Mouse (Mus musculus) C3H10T1/2 (cell line): ENCODE results near the gene Mcpt9. TPM values are rescaled to one million over a fixed set of nuclear protein-coding genes. Genes with fewer than 3 reads are reported as not detected.

Source experiments
- polyA plus RNA-seq, 2 experiments: library from polyadenylated mRNA; unstranded; fragments of >200 nt; fragmentation: generic; extraction: Trizol; gene quantifications; one replicate each; pipeline ENCODE4 v1.2.1; 2012; ENCODE audit warnings: missing spikeins in 2 of 2

Mcpt9 gene
- polyA plus RNA-seq = not detected

GRCm38 (mm10) chr14:56030395-56030794 lies at the start of gene Mcpt9:
TSS of gene Mcpt9 (minus strand) at chr14:56030495.

GRCm38 (mm10) chr14:56062213-56062612 lies 31.9 kb upstream of the Mcpt9 start, which contains the start of gene Mcpt4:
TSS of gene Mcpt4 (minus strand) at chr14:56062313.

GRCm38 (mm10) chr14:56041792-56042191 lies 11.5 kb upstream of the Mcpt9 start, which contains the start of gene Mcpt2:
TSS of gene Mcpt2 (plus strand) at chr14:56042041.

GRCm38 (mm10) chr14:56017671-56018070 lies 12.6 kb downstream of the Mcpt9 start, which contains the start of gene Mcpt1:
TSS of gene Mcpt1 (plus strand) at chr14:56017971.

Other genes starting within 250 kb of the Mcpt9 start
- not detected for gene Adcy4, start 246.4 kb downstream of the Mcpt9 start, polyA plus RNA-seq
- gene Ripk3, start 241.6 kb downstream of the Mcpt9 start, polyA plus RNA-seq = 1 to 10 TPM; 3.8 to 4.1 TPM
- gene Nfatc4, start 207.4 kb downstream of the Mcpt9 start, polyA plus RNA-seq = 10 to 100 TPM in 1 of 2 experiments, 1 to 10 TPM in 1; 2.5 to 19.8 TPM
- 1 to 10 TPM in 1 of 2 experiments, under 1 TPM in 1; 0.09 to 4.1 TPM for gene Nynrin, start 176.5 kb downstream of the Mcpt9 start, polyA plus RNA-seq
- under 1 TPM; 0.08 to 0.98 TPM for gene Cbln3, start 146.1 kb downstream of the Mcpt9 start, polyA plus RNA-seq
- 1 to 10 TPM; 1.2 to 9.7 TPM for gene Khnyn, start 145.5 kb downstream of the Mcpt9 start, polyA plus RNA-seq
- under 1 TPM in 1 of 2 experiments, not detected in 1; 0.44 TPM for gene Sdr39u1, start 130.2 kb downstream of the Mcpt9 start, polyA plus RNA-seq
- under 1 TPM in 1 of 2 experiments, not detected in 1; 0.05 TPM for gene Cma1, start 85.8 kb downstream of the Mcpt9 start, polyA plus RNA-seq
- gene Cma2, start 79.5 kb downstream of the Mcpt9 start, polyA plus RNA-seq = not detected
- gene Mcpt1, start 12.5 kb downstream of the Mcpt9 start, polyA plus RNA-seq = not detected
- not detected for gene Mcpt2, start 11.5 kb upstream of the Mcpt9 start, polyA plus RNA-seq
- gene Mcpt4, start 31.8 kb upstream of the Mcpt9 start, polyA plus RNA-seq = not detected
- under 1 TPM in 1 of 2 experiments, not detected in 1; 0.28 TPM for gene Mcpt8, start 54.8 kb upstream of the Mcpt9 start, polyA plus RNA-seq
- gene Ctsg, start 72.1 kb upstream of the Mcpt9 start, polyA plus RNA-seq = not detected
- gene Gzme, start 90.1 kb upstream of the Mcpt9 start, polyA plus RNA-seq = not detected
- not detected for gene Gzmd, start 102.1 kb upstream of the Mcpt9 start, polyA plus RNA-seq
- gene Gzmg, start 129.1 kb upstream of the Mcpt9 start, polyA plus RNA-seq = not detected
- gene Gzmn, start 144.1 kb upstream of the Mcpt9 start, polyA plus RNA-seq = not detected
- gene Gzmf, start 180.9 kb upstream of the Mcpt9 start, polyA plus RNA-seq = not detected
- gene Gzmc, start 204.2 kb upstream of the Mcpt9 start, polyA plus RNA-seq = not detected
- gene Gzmb, start 231.8 kb upstream of the Mcpt9 start, polyA plus RNA-seq = not detected